Mouse (Mus musculus) forebrain, embryonic 14.5 days (tissue): ENCODE measurements around the gene Prr11. TPM values are rescaled to one million over a fixed set of nuclear protein-coding genes. Genes with fewer than 3 reads are reported as not detected.
"Not testable (repeated sequence)": the region's sequence is repeated elsewhere in the genome, so short reads cannot be mapped to it uniquely, and the experiment has no call there.

Experiments used
- ATAC-seq: fragments of 200-750 bp; cut with Nextera tagmentation; 2 replicates; pipeline ENCODE4 v1.8.0; 2017; ENCODE audit warnings: mild to moderate bottlenecking, moderate library complexity
- DNase-seq: peaks from one replicate; pipeline ENCODE4 v3.0.0-alpha.2; 2015; ENCODE audit warnings: low spot score
- H3K27ac ChIP-seq: fragments of 300-500 bp; sonication (generic); 2 replicates; pipeline ENCODE4 v1.5.1; 2014; ENCODE audit warnings: low read depth, mild to moderate bottlenecking, control low read depth, low read length, moderate library complexity
- H3K27me3 ChIP-seq: fragments of 300-500 bp; sonication (generic); replicated peaks from 2 replicates; pipeline ENCODE4 v1.6.1; 2014; ENCODE audit warnings: low read length, control low read depth, mixed read lengths; ENCODE audit not compliant: control insufficient read depth, insufficient read depth
- H3K36me3 ChIP-seq: fragments of 300-500 bp; sonication (generic); 2 replicates; pipeline ENCODE4 v1.6.1; 2014; ENCODE audit warnings: low read length, control low read depth; ENCODE audit not compliant: control insufficient read depth, insufficient read depth
- H3K4me1 ChIP-seq: fragments of 300-500 bp; sonication (generic); 2 replicates; pipeline ENCODE4 v1.6.1; 2014; ENCODE audit warnings: antibody characterized with exemption, low read length, control low read depth; ENCODE audit not compliant: control insufficient read depth, insufficient read depth
- H3K4me2 ChIP-seq: fragments of 300-500 bp; sonication (generic); 2 replicates; pipeline ENCODE4 v1.6.1; 2014; ENCODE audit warnings: mild to moderate bottlenecking, control low read depth, low read length
- H3K4me3 ChIP-seq: fragments of 300-500 bp; sonication (generic); 2 replicates; pipeline ENCODE4 v1.5.1; 2014; ENCODE audit warnings: low read depth, low read length, control low read depth
- H3K9ac ChIP-seq: fragments of 300-500 bp; sonication (generic); 2 replicates; pipeline ENCODE4 v1.6.1; 2014; ENCODE audit warnings: mild to moderate bottlenecking, low read length, control low read depth, moderate library complexity
- H3K9me3 ChIP-seq: fragments of 300-500 bp; sonication (generic); replicated peaks from 2 replicates; pipeline ENCODE4 v1.6.1; 2016; ENCODE audit warnings: low read length, control low read depth, mixed read lengths; ENCODE audit not compliant: control insufficient read depth
- WGBS: fragments of 180-500 bp; shearing (Covaris S2); extraction: QIAGEN DNeasy Blood & Tissue Kit; methylation state at CpG from one replicate; pipeline ENCODE4 v1.1.7; 2014; 5-methylcytosine and 5-hydroxymethylcytosine counted together
- microRNA counts: library from miRNA; unstranded; fragments of <30 nt; microRNA quantifications from one replicate; lab custom pipeline; 2016
- microRNA-seq: library from miRNA; unstranded; fragments of <30 nt; microRNA quantifications from one replicate; pipeline ENCODE4, GENCODE M21; 2016
- polyA plus RNA-seq: library from polyadenylated mRNA; unstranded; fragments of >200 nt; fragmentation: Nextera tagmentation; extraction: Ambion mirVana; gene quantifications from 2 replicates; pipeline ENCODE4 v1.2.1, GENCODE M21; 2014

Prr11 gene
- polyA plus RNA-seq, 1 experiment from 2014 or later, result 7.0 TPM

GRCm38 (mm10) chr11:87062087-87062486 is 46.4 kb downstream of the Prr11 start:
- Histone ChIP-seq H3K9me3 (no peaks in the 10 kb centered on the region), H3K36me3 (peaks cover 61% of the 10 kb centered on the region), H3K27ac (no peak overlapping the region), H3K4me1 (no peaks in the 10 kb centered on the region), H3K27me3 (no peaks in the 10 kb centered on the region), H3K4me2 (no peak overlapping the region), H3K9ac (no peak overlapping the region), H3K4me3 (no peak overlapping the region)
- ATAC-seq (no peak), DNase-seq (no peak)
- WGBS, result 78% methylated on average over 3 of the region's 3 CpGs

- ATAC-seq (no peak), DNase-seq (no peak)
- Histone ChIP-seq H3K9ac (no peak overlapping the region), H3K27ac (no peak overlapping the region), H3K27me3 (no peaks in the 10 kb centered on the region), H3K36me3 (peaks cover 72% of the 10 kb centered on the region), H3K4me2 (no peak overlapping the region), H3K9me3 (no peaks in the 10 kb centered on the region), H3K4me1 (no peaks in the 10 kb centered on the region), H3K4me3 (no peak overlapping the region)
- WGBS, result 98% methylated on average over 2 of the region's 2 CpGs
Measured at GRCm38 (mm10) chr11:87060410-87060809, 48.1 kb downstream of the Prr11 start.

GRCm38 (mm10) chr11:87056286-87056685 is 52.2 kb downstream of the Prr11 start:
- ATAC-seq (no peak), DNase-seq (no peak)
- H3K27ac ChIP-seq, result no peak overlapping the region
- H3K9ac ChIP-seq, result no peak overlapping the region
- H3K4me1 ChIP-seq, result no peaks in the 10 kb centered on the region
- peaks cover 82% of the 10 kb centered on the region for H3K36me3 ChIP-seq
- WGBS, result 95% methylated on average over 6 of the region's 6 CpGs
- H3K4me3 ChIP-seq, result no peak overlapping the region
- H3K27me3 ChIP-seq, result no peaks in the 10 kb centered on the region
- H3K4me2 ChIP-seq, result no peak overlapping the region
- H3K9me3 ChIP-seq, result no peaks in the 10 kb centered on the region

GRCm38 (mm10) chr11:87048900-87049299 is 59.6 kb downstream of the Prr11 start:
- ATAC-seq, H3K9me3 ChIP-seq, H3K27me3 ChIP-seq, H3K4me2 ChIP-seq, DNase-seq, H3K4me1 ChIP-seq, H3K9ac ChIP-seq, H3K4me3 ChIP-seq, H3K27ac ChIP-seq: not testable (repeated sequence)
- WGBS, result 96% methylated on average over 7 of the region's 7 CpGs
- peaks cover 83% of the 10 kb centered on the region for H3K36me3 ChIP-seq

GRCm38 (mm10) chr11:87046968-87047367 is 61.5 kb downstream of the Prr11 start:
- Histone ChIP-seq H3K27me3 (no peaks in the 10 kb centered on the region), H3K9me3 (no peaks in the 10 kb centered on the region), H3K27ac (no peak overlapping the region), H3K4me2 (no peak overlapping the region), H3K4me3 (no peak overlapping the region), H3K36me3 (peaks cover 82% of the 10 kb centered on the region), H3K4me1 (no peaks in the 10 kb centered on the region), H3K9ac (no peak overlapping the region)
- 95% methylated on average over 5 of the region's 5 CpGs for WGBS
- no peak for ATAC-seq
- no peak for DNase-seq

- ATAC-seq, result no peak
- no peak overlapping the region for H3K9ac ChIP-seq
- no peaks in the 10 kb centered on the region for H3K27me3 ChIP-seq
- no peak overlapping the region for H3K4me3 ChIP-seq
- no peaks in the 10 kb centered on the region for H3K4me1 ChIP-seq
- DNase-seq, result no peak
- WGBS, result 94% methylated on average over 3 of the region's 3 CpGs
- no peak overlapping the region for H3K27ac ChIP-seq
- H3K9me3 ChIP-seq, result no peaks in the 10 kb centered on the region
- H3K36me3 ChIP-seq, result peaks cover 90% of the 10 kb centered on the region
- no peak overlapping the region for H3K4me2 ChIP-seq
Measured at GRCm38 (mm10) chr11:87043052-87043451, 65.5 kb downstream of the Prr11 start.

GRCm38 (mm10) chr11:87039307-87039963 is 69.1 kb downstream of the Prr11 start:
- Histone ChIP-seq H3K27me3 (no peaks in the 10 kb centered on the region), H3K4me3 (no peak overlapping the region), H3K9ac (no peak overlapping the region), H3K27ac (no peak overlapping the region), H3K36me3 (peaks cover 88% of the 10 kb centered on the region), H3K4me2 (no peak overlapping the region), H3K9me3 (no peaks in the 10 kb centered on the region), H3K4me1 (no peaks in the 10 kb centered on the region)
- ATAC-seq (no peak), DNase-seq (no peak)
- WGBS, result 94% methylated on average over 9 of the region's 9 CpGs

MicroRNA genes within 50 kb of the gene (microRNA counts, 519-probe panel; counts per million panel counts)
- microRNA mmu-miR-301a (lab: Ali Mortazavi, UCI), result 6,165 counts per million, percentile 91 among the panel's probes with 10 or more counts

Small RNA genes lying within 50 kb of the gene (microRNA-seq; reads per million reads assigned to microRNA genes)
- gene Mir301, result 1,584 reads per million, percentile 83 among the genes with 10 or more reads in this experiment

Other genes with a start within 250 kb of the Prr11 start
- gene Ypel2, start 115.0 kb downstream of the Prr11 start, polyA plus RNA-seq, result 6.0 and 7.0 TPM in 2 replicates
- 188 and 197 TPM in 2 replicates for gene Gdpd1, start 34.6 kb downstream of the Prr11 start, polyA plus RNA-seq
- gene Smg8, start 21.9 kb downstream of the Prr11 start, polyA plus RNA-seq, result 22.3 and 25.0 TPM in 2 replicates
- 71.4 and 73.8 TPM in 2 replicates for gene Ska2, start 526 bp upstream of the Prr11 start, polyA plus RNA-seq
- gene Trim37, start 18.4 kb upstream of the Prr11 start, polyA plus RNA-seq, result 88.1 and 89.7 TPM in 2 replicates